Mouse (Mus musculus) T-helper 2 cell (primary cell): ENCODE data around the gene Gm21860.
"Not testable (repeated sequence)": the region's sequence is repeated elsewhere in the genome, so short reads cannot be mapped to it uniquely, and the experiment has no call there.

Source experiments
- in situ Hi-C: fragments of 300-600 bp; cut with MboI, MseI; formaldehyde crosslinking; loops from one replicate; pipeline ENCODE4 v1.15.1; 2025; ENCODE audit warnings: high pct_unique_total_duplicates

The Gm21860 gene

DNA sequence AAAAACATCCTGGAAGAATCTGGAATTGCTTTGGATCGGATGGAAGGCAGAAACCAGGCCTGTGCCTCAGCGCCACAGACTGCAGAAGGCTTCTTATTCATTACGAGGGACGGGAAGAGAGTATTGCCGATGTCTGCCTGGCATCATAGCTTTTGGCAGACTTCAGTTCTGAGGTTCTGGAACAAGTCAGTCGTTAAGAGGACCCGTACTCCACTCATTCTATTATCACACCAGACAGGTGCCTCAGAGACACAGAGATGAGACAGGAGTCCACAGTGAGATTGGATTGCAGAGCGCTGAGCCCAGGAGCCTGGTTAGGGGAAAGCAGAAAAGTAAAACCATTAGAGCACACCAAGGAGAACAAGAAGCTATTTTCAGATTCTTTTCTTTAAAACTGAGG lies at the start of gene Gm21860:
Gm21860 (minus strand) TSS at position 101 of the 400 bp plus-strand sequence.
- in situ Hi-C loops: not testable (repeated sequence)

DNA sequence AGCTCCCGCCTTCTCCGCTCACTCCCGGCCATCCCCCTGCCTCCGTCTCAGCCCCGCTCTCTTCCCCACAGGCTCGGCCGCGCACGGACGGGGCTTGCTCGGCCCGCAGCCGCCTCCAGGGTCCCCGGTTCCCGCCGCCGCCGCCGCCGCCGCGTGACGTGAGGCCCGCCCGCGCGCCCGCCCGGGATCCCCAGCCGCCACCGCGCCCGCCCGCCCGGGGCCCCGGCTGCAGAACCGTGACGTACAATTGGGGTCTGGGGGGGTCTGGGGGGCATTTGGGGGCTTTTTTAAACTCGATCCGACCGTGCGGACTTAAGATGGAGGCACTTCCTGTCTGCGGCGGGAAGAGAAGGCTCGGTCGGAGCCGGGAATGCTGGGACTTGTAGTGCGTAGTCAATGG lies 29.8 kb upstream of the Gm21860 start, which contains the start of gene Gm47283:
Gm47283 (plus strand) TSS at position 301 of the 400 bp plus-strand sequence.
- in situ Hi-C loops: not testable (repeated sequence)

DNA sequence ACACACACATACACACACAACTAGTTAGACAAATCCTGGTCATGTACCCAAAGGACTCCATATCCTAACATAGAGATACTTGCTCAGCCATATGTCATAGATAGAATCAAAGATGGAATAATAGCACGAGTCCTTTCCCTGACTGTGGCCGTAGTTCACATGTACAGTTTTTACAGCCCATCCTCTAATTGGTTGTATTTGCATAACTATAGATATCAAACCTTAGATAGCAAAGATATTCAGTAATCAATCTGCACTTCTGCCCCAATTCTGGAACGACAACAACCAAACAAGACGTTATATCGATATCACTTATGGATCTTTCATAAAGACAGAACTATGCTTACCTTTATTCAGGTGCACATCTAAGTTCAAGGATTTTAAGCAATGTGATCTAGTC lies 9.4 kb downstream of the Gm21860 start:
- in situ Hi-C loops: not testable (repeated sequence)

DNA sequence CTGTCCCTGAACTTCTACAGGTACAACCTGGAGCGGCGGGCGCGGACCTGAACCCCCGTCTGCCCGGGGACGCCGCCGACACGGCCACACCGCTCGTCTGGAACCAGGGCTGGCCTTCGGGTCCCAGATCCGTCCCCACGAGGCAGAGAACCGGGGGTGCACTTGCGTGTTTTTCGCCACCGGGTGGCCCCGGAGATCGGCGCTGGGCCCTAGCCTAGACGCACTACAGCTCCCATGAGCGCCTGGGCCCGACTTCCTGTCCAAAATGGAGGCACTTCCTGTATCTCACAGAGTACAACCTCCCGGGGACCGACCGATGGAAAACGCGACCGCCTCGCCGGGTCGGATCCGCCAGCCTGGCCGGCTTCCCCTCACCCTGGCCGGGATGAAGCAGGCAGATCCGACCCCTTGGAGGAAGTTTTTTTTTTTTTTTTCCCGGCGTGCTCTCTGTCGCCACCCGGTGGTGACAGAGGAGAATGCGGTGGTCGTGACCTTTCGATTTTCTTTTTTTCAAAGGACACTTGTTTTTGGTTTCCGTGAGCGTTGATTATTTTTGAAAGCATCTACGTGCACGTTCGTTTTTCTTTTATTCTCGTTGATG lies 10.1 kb downstream of the Gm21860 start:
- in situ Hi-C loops: not testable (repeated sequence)

DNA sequence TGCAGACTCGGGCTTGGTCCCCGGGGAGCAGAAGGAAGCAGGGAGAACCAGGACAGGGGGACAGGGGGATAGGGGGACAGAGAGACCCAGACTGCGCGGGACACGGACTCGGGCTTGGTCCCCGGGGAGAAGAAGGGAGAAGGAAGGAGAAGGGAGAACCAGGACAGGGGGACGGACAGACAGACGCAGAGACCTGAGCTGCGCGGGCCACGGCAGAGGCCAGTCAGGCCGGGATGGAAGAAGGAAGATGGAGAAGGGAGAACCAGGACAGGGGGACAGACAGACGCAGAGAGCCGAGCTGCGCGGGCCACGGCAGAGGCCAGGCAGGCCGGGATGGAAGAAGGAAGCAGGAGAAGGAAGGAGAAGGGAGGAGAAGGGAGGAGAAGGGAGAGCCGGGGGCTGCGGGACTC lies 10.8 kb downstream of the Gm21860 start:
- in situ Hi-C loops: no loop called here

DNA sequence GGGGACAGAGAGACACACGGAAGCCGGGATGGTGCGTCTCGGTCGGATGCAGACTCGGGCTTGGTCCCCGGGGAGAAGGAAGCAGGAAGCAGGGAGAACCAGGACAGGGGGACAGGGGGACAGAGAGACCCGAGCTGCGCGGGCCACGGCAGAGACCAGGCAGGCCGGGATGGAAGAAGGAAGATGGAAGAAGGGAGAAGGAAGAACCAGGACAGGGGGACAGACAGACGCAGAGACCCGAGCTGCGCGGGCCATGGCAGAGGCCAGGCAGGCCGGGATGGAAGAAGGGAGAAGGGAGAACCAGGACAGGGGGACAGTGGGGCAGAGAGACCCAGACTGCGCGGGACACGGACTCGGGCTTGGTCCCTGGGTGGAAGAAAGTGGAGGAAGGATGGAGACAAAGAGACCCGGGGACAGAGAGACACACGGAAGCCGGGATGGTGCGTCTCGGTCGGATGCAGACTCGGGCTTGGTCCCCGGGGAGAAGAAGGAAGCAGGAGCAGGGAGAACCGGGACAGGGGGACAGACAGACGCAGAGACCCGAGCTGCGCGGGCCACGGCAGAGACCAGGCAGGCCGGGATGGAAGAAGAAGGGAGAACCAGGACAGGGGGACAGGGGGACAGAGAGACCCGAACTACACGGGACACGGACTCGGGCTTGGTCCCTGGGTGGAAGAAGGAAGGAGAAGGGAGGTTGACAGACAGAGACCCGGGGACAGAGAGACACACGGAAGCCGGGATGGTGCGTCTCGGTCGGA lies 11.4 kb downstream of the Gm21860 start:
- in situ Hi-C loops: not testable (repeated sequence)

DNA sequence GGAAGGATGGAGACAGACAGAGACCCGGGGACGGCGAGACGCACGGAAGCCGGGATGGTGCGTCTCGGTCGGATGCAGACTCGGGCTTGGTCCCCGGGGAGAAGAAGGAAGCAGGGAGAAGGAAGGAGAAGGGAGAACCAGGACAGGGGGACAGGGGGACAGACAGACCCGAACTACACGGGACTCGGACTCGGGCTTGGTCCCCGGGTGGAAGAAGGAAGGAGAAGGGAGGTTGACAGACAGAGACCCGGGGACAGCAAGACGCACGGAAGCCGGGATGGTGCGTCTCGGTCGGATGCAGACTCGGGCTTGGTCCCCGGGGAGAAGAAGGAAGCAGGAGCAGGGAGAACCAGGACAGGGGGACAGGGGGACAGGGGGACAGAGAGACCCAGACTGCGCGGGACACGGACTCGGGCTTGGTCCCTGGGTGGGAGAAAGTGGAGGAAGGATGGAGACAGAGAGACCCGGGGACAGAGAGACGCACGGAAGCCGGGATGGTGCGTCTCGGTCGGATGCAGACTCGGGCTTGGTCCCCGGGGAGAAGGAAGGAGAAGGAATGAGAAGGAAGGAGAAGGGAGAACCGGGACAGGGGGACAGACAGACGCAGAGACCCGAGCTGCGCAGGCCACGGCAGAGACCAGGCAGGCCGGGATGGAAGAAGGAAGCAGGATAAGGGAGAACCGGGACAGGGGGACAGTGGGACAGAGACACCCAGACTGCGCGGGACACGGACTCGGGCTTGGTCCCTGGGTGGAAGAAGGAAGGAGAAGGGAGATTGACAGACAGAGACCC lies 12.2 kb downstream of the Gm21860 start:
- in situ Hi-C loops: not testable (repeated sequence)

DNA sequence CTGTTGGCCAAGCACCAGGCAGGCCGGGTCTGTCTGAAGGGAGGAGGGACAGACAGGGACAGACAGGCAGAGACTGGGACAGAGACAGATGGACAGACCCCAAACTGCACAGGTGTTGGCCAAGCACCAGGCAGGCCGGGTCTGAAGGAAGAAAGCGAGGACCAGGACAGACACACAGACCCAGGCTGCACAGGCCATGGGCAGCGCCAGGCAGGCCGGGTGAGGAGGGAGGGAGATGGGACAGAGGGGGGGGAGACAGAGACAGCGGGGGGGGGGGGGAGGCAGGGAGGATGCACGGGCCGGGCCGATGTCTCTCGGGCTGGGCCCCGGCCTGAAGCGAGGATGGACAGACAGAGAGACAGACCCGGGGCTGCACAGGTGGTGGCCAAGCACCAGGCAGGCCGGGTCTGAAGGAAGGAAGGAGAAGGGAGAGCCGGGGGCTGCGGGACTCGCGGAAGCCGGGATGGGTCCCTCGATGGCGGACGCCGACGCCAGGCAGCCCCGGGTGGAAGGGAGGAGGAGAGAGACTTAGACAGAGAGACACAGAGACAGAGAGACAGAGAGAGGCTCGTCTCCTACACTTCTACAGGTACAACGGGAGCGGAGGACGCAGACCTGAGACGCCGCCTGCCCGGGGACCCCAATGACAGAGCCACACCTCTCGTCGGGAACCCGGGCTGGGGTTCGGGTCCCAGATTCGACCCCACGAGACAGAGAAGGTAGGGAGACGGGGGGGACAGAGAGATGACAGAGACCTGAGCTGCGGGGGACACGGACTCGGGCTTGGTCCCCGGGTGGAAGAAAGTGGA lies 13.0 kb downstream of the Gm21860 start:
- in situ Hi-C loops: not testable (repeated sequence)

DNA sequence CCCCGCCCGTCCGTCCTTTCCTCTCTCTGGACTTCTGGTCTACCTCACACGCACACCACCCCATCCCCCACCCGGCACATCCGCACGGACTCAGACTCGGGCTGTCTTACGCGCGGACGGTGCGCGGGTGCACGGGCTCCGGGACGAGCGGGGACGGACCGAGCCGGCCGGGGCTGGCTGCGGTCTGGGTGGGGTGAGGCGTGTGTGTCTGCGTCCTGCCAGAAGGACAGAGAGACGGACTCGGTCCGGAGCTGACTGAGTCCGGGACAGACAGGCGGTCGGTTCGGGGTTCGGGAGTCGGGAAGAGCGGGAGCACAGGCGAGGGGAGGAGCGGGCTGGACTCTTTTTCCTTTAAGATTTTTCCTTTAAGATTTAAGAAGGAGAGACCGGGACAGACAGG lies 13.6 kb downstream of the Gm21860 start:
- in situ Hi-C loops: not testable (repeated sequence)

DNA sequence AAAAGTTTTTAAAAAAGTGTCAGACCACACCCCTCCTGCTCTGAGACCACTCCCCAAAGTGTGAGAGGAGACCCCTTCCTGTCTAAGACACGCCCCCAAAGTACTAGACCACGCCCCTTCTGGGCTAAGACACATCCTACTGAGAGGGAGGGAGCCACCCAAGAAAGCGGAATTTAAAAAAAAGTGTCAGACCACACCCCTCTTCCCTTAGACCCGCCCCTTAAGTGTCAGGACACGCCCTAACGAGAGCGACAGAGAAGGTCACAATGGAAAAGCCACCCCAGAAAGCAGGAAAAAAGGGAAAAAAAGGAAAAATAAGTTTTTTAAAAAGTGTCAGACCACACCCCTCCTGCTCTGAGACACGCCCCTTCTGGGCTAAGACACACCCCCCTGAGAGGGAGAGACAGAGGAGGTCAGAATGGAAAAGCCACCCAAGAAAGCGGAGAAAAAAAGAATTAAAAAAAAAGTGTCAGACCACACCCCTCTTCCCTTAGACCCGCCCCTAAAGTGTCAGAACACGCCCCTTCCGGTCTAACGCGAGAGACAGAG lies 14.5 kb downstream of the Gm21860 start:
- in situ Hi-C loops: no loop called here

DNA sequence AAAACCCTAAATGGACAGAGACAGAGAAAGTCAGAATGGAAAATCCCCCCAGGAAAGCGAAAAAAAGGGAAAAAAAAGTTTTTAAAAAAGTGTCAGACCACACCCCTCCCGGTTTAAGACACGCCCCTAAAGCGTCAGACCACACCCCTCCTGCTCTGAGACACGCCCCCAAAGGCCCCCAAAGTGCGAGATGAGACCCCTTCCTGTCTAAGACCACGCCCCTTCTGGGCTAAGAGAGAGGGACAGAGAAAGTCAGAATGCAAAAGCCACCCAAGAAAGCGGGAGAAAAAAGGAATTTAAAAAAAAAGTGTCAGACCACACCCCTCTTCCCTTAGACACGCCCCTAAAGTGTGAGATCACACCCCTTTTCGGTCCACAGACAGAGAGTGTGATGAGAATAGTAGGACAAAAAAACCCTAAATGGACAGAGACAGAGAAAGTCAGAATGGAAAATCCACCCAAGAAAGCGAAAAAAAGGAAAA lies 15.0 kb downstream of the Gm21860 start:
- in situ Hi-C loops: not testable (repeated sequence)

DNA sequence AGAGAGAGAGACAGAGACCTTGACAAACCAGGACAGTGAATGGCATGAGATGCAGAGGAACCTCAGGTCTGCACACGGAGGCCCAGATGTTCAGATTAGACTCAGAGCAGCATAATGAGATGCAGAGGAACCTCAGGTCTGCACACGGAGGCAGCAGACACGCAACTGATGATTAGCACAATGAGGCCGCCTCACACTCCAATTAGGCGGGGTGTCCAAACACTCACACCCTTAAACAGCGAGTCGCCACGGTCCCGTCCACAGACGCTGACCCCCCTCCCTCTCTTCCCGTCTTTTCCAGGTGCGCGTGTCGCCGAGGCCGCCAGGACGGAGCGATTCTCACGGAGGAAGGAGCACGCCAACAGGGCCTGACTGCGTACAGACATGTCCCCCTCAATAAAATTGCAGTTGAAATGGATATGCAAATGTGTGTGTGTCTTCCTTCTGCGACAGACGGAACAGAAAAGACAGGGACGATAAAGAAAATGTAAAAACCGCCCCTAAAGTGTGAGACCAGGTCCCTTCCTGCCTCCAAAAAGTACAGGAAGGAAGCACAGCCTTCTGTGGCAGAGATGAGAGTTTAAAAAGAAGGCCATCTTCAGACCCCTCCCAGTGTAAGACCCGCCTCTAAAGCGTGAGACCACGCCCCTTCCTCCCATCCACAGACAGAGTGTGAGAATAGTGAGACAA lies 15.6 kb downstream of the Gm21860 start:
- in situ Hi-C loops: not testable (repeated sequence)

DNA sequence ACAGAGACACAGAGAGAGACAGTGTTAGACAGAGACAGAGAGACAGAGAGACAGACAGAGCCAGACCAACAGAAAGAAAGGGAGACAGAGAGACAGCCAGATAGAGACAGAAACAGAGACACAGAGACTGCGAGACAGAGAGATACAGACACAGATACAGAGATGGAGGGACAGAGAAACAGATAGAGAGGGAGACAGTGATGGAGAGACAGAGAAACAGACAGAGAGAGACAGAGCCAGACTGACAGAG lies 16.3 kb downstream of the Gm21860 start:
- in situ Hi-C loops: no loop called here

DNA sequence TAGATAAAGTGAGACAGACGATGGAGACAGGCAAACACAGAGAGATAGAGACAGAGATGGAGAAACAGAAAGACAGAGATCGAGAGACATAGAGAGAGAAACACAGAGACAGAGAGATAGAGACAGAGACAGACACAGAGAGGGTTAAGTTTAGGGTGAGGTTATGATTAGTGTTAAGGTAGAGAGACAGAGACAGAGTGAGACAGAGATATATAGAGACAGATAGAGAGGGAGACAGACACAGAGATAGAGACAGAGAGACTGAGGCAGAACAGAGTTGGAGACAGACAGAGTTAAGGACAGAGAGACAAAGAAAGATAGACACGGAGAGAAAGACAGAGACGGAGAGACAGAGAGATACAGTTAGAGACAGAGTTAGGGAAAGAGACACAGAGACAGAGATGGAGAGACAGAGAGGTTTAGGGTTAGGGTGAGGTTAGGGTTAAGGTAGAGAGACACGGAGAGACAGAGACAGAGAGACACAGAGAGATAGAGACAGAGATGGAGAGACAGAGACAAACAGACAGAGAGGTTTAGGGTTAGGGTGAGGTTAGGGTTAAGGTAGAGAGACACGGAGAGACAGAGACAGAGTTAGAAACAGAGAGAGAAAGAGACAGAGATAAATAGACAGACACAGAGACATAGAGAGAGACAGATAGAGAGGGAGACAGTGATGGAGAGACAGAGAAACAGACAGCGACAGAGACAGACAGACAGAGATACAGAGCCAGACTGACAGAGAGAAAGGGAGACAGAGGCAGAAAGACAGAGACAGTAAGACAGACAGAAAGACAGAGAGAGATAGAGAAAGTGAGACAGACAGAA lies 16.8 kb downstream of the Gm21860 start:
- in situ Hi-C loops: no loop called here

DNA sequence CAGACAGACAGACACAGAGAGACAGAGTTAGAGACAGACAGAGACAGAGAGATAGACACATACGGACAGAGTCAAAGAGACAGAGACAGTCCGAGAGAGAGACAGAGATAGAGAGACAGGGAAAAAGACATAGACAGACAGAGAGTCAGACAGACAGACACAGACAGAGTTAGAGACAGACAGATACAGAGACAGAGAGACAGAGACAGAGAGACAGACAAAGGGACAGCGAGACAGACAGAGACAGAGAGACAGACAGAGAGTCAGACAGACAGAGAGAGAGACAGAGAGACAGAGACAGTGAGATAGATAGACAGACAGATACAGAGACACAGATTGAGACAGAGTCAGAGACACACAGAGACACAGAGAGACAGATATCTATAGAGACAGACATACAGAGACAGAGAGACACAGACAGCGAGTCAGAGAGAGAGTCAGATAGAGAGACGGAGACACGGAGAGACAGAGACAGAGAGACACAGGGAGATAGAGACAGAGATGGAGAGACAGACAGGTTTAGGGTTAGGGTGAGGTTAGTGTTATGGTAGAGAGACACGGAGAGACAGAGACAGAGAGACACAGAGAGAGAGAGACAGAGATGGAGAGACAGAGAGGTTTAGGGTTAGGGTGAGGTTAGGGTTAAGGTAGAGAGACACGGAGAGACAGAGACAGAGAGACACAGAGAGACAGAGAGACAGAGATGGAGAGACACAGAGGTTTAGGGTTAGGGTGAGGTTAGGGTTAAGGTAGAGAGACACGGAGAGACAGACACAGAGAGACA lies 18.2 kb downstream of the Gm21860 start:
- in situ Hi-C loops: not testable (repeated sequence)

DNA sequence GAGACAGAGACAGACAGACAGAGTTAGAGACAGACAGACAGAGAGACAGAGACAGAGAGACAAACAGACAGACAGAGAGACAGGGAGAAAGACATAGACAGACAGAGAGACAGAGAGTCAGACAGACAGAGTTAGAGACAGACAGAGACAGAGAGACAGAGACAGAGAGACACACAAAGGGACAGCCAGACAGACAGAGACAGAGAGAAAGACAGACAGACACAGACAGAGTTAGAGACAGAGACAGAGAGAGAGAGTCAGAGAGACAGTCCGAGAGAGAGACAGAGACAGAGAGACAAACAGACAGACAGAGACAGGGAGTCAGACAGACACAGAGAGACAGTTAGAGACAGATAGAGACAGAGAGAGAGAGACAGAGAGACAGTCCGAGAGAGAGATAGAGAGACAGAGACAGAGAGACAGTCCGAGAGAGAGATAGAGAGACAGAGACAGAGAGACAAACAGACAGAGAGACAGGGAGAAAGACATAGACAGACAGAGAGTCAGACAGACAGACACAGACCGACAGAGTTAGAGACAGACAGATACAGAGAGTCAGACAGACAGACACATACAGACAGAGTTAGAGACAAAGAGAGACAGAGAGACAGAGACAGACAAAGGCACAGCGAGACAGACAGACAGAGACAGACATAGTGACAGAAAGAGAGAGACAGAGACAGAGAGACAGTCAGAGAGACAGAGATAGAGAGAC lies 19.3 kb downstream of the Gm21860 start:
- in situ Hi-C loops: not testable (repeated sequence)

DNA sequence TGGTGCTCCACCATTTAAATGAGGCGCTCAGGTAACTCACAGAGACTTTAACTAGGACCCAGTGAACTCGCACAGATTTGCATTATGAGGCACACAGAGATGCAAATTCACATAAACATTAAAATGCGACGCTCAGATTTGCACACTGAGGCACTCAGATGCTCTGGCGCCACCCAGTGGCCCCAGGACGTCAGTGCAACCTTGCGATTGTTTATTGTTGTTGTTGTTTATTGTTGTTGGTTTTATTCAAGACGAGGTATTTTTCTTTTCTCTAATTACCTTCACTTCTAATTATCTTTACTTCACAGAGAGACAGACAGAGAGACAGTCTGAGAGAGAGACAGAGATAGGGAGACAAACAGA lies 20.3 kb downstream of the Gm21860 start:
- in situ Hi-C loops: not testable (repeated sequence)

DNA sequence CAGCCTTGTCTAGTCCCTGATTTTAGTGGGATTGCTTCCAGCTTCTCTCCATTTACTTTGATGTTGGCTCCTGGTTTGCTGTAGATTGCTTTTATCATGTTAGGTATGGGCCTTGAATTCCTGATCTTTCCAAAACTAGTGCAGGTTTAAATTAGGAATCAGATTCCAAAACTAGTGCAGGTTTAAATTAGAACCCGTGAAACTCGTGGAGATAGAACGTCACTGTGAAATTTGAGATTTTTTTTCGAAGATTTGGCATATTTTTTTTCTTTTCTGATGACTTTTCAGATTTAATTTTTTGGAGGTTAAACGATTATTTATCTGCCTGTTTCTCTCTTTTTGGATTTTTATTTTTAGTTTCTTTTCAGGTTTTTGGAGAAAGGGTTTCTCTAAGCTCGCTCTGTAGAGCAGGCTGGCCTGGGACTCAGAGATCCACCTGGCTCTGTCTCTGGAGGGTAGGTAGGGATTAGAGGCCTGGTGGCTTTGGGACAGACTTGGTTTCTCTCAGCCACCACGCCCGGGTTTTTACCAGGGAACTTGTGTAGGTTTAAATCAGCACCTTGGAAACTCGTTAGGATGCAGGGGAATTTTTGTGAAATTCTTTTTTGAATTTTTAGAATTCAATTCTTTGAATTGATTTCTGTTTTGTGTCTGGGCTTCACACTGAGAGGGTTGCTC lies 20.8 kb downstream of the Gm21860 start:
- in situ Hi-C loops: not testable (repeated sequence)
